Mouse (Mus musculus) c-Kit-positive CD71-positive TER-119-negative erythroid progenitor cells, embryonic 14.5 days (primary cell): ENCODE measurements around the gene Pitpnm3.

Experiments used
- DNase-seq: peaks from one replicate; pipeline ENCODE4 v3.0.0-alpha.2; 2013; ENCODE audit warnings: low read depth

Pitpnm3 gene

GRCm38 (mm10) chr11:72022827-72023226, 112.8 kb downstream of the Pitpnm3 start:
- no peak for DNase-seq

- DNase-seq: no peak
Measured at GRCm38 (mm10) chr11:72021015-72021414, 114.6 kb downstream of the Pitpnm3 start.

- DNase-seq: no peak
Measured at GRCm38 (mm10) chr11:72017253-72017601, 118.4 kb downstream of the Pitpnm3 start.

GRCm38 (mm10) chr11:72016518-72017252, 118.9 kb downstream of the Pitpnm3 start:
- no peak for DNase-seq

GRCm38 (mm10) chr11:72014674-72015073, 120.9 kb downstream of the Pitpnm3 start:
- no peak for DNase-seq

- no peak for DNase-seq
Measured at GRCm38 (mm10) chr11:72011955-72012354, 123.6 kb downstream of the Pitpnm3 start.

- DNase-seq: no peak
Measured at GRCm38 (mm10) chr11:72010940-72011722, 124.4 kb downstream of the Pitpnm3 start.

GRCm38 (mm10) chr11:72010367-72010766, 125.2 kb downstream of the Pitpnm3 start:
- no peak for DNase-seq

- no peak for DNase-seq
Measured at GRCm38 (mm10) chr11:72005547-72005946, 130.0 kb downstream of the Pitpnm3 start.

- no peak for DNase-seq
Measured at GRCm38 (mm10) chr11:72003171-72003570, 132.4 kb downstream of the Pitpnm3 start.

- no peak for DNase-seq
Measured at GRCm38 (mm10) chr11:72002138-72002853, 133.3 kb downstream of the Pitpnm3 start.

- no peak for DNase-seq
Measured at GRCm38 (mm10) chr11:72000194-72000593, 135.4 kb downstream of the Pitpnm3 start.
